Mouse (Mus musculus) liver, embryonic 14.5 days (tissue): Measurements from ENCODE around the gene Gm45021. TPM values are rescaled to one million over a fixed set of nuclear protein-coding genes. Genes with fewer than 3 reads are reported as not detected.

Experiments used
- ATAC-seq: fragments of 200-750 bp; cut with Nextera tagmentation; 2 replicates; pipeline ENCODE4 v1.8.0; 2017; ENCODE audit warnings: moderate number of reproducible peaks, mild to moderate bottlenecking, moderate library complexity; ENCODE audit not compliant: insufficient read depth
- DNase-seq, 3 experiments: peaks; one replicate each; pipeline ENCODE4 v3.0.0-alpha.2; 2012 to 2013; ENCODE audit warnings: low read depth in 3 of 3, low spot score in 3 of 3
- H3K27ac ChIP-seq: fragments of 300-500 bp; sonication (generic); 2 replicates; pipeline ENCODE4 v1.5.1; 2014; ENCODE audit warnings: moderate library complexity, mild to moderate bottlenecking, control low read depth, inconsistent platforms
- H3K27me3 ChIP-seq: fragments of 300-500 bp; sonication (generic); 2 replicates; pipeline ENCODE4 v1.6.1; 2014; ENCODE audit warnings: mild to moderate bottlenecking, low read length, moderate library complexity; ENCODE audit not compliant: control insufficient read depth, insufficient read depth
- H3K36me3 ChIP-seq: fragments of 300-500 bp; sonication (generic); replicated peaks from 2 replicates; pipeline ENCODE4 v1.6.1; 2014; ENCODE audit warnings: low read depth; ENCODE audit not compliant: control insufficient read depth, insufficient read depth
- H3K4me1 ChIP-seq, 2 experiments: fragments of 200-500 bp in 1 of 2; fragments of 300-500 bp in 1 of 2; sonication (generic) in 1 of 2; replicated peaks; 2 replicates each; pipeline ENCODE4 v1.6.1; 2012 to 2014; ENCODE audit warnings: antibody characterized with exemption in 1 of 2, inconsistent platforms in 1 of 2, low read length in 1 of 2; ENCODE audit not compliant: control insufficient read depth in 2 of 2, insufficient read depth in 2 of 2
- H3K4me2 ChIP-seq: fragments of 300-500 bp; sonication (generic); 2 replicates; pipeline ENCODE4 v1.6.1; 2014; ENCODE audit warnings: low read depth, mild to moderate bottlenecking, control low read depth, moderate library complexity
- H3K4me3 ChIP-seq, 2 experiments: fragments of 200-500 bp in 1 of 2; fragments of 300-500 bp in 1 of 2; sonication (generic) in 1 of 2; 2 replicates each; pipeline ENCODE4 v1.5.1; 2012 to 2014; ENCODE audit warnings: low read depth in 2 of 2, low read length in 2 of 2, mild to moderate bottlenecking in 2 of 2, control low read depth in 1 of 2, inconsistent platforms in 1 of 2, moderate library complexity in 1 of 2; ENCODE audit not compliant: insufficient read depth in 1 of 2
- H3K9ac ChIP-seq: fragments of 300-500 bp; sonication (generic); replicated peaks from 2 replicates; pipeline ENCODE4 v1.6.1; 2014; ENCODE audit warnings: mild to moderate bottlenecking, control low read depth, moderate library complexity
- H3K9me3 ChIP-seq: fragments of 300-500 bp; sonication (generic); 2 replicates; pipeline ENCODE4 v1.6.1; 2016; ENCODE audit warnings: low read length, mixed read lengths; ENCODE audit not compliant: control insufficient read depth
- CTCF ChIP-seq: IDR thresholded peaks from 2 replicates; pipeline ENCODE4 v1.5.1; 2016; ENCODE audit warnings: antibody characterized with exemption, low read depth, control low read depth
- EP300 ChIP-seq: IDR thresholded peaks from 2 replicates; pipeline ENCODE4 v1.6.1; 2016; ENCODE audit warnings: antibody characterized with exemption, low read depth
- WGBS: fragments of 180-500 bp; shearing (Covaris S2); extraction: QIAGEN DNeasy Blood & Tissue Kit; methylation state at CpG from one replicate; pipeline ENCODE4 v1.1.7; 2014; ENCODE audit not compliant: insufficient replicate concordance; 5-methylcytosine and 5-hydroxymethylcytosine counted together
- polyA plus RNA-seq, 2 experiments: library from polyadenylated mRNA; depleted of rRNA in 1 of 2; stranded (reverse) in 1 of 2; unstranded in 1 of 2; fragments of >200 nt; fragmentation: Nextera tagmentation in 1 of 2; extraction: Ambion mirVana in 1 of 2; gene quantifications; 2 replicates each; pipeline versions ENCODE4 v1.2.1 to v1.2.3; 2012 to 2014

The Gm45021 gene
- polyA plus RNA-seq, 2 experiments: not detected

- Histone ChIP-seq H3K27ac (no peak overlapping the region), H3K9me3 (no peaks in the 10 kb centered on the region), H3K27me3 (no peaks in the 10 kb centered on the region), H3K36me3 (no peaks in the 10 kb centered on the region), H3K4me3 (no peak overlapping the region), H3K4me1 (no peaks in the 10 kb centered on the region; a peak in 1 of 4 replicates), H3K4me2 (no peak overlapping the region), H3K9ac (no peak overlapping the region)
- ATAC-seq (no peak), DNase-seq (no peak)
- TF ChIP-seq CTCF (no peak), EP300 (no peak)
- WGBS: 3% methylated on average over 5 of the region's 5 CpGs
Observed at GRCm38 (mm10) chr6:48579215-48579648, 10.2 kb upstream of the Gm45021 start.

GRCm38 (mm10) chr6:48581257-48581656, 8.2 kb upstream of the Gm45021 start:
- TF ChIP-seq CTCF (no peak), EP300 (no peak)
- Histone ChIP-seq H3K9me3 (no peaks in the 10 kb centered on the region), H3K36me3 (no peaks in the 10 kb centered on the region), H3K27me3 (no peaks in the 10 kb centered on the region), H3K4me1 (no peaks in the 10 kb centered on the region; a peak in 1 of 4 replicates), H3K4me2 (no peak overlapping the region), H3K27ac (no peak overlapping the region), H3K9ac (no peak overlapping the region), H3K4me3 (no peak overlapping the region)
- ATAC-seq (no peak), DNase-seq (no peak)
- 40% methylated on average over 3 of the region's 3 CpGs for WGBS

GRCm38 (mm10) chr6:48582037-48582436, 7.4 kb upstream of the Gm45021 start:
- Histone ChIP-seq H3K9me3 (no peaks in the 10 kb centered on the region), H3K9ac (no peak overlapping the region), H3K4me1 (no peaks in the 10 kb centered on the region; a peak in 1 of 4 replicates), H3K4me2 (no peak overlapping the region), H3K4me3 (no peak overlapping the region), H3K27ac (no peak overlapping the region), H3K36me3 (no peaks in the 10 kb centered on the region), H3K27me3 (no peaks in the 10 kb centered on the region)
- peak; percentile 62 for TF ChIP-seq CTCF
- no peak for TF ChIP-seq EP300
- DNase-seq: peak in 1 of 3 experiments; percentile 36
- no peak for ATAC-seq
- WGBS: 52% methylated on average over 3 of the region's 3 CpGs

GRCm38 (mm10) chr6:48591221-48591845, 1.9 kb downstream of the Gm45021 start:
- no peak overlapping the region for H3K27ac ChIP-seq
- no peaks in the 10 kb centered on the region for H3K9me3 ChIP-seq
- TF ChIP-seq CTCF: no peak
- no peak for TF ChIP-seq EP300
- no peaks in the 10 kb centered on the region for H3K36me3 ChIP-seq
- H3K27me3 ChIP-seq: no peaks in the 10 kb centered on the region
- no peak overlapping the region for H3K9ac ChIP-seq
- H3K4me1 ChIP-seq: 0 out of 4 replicates have a peak, but pooled peaks cover 0 to 2% of the 10 kb centered on the region in 2 experiments
- WGBS: 67% methylated on average over 3 of the region's 3 CpGs
- H3K4me3 ChIP-seq: no peak overlapping the region
- H3K4me2 ChIP-seq: no peak overlapping the region
- ATAC-seq (no peak), DNase-seq (no peak)

- 52% methylated on average over 6 of the region's 6 CpGs for WGBS
- H3K27me3 ChIP-seq: no peaks in the 10 kb centered on the region
- no peak overlapping the region for H3K9ac ChIP-seq
- no peaks in the 10 kb centered on the region for H3K36me3 ChIP-seq
- H3K4me2 ChIP-seq: no peak overlapping the region
- no peak for ATAC-seq
- H3K4me3 ChIP-seq: no peak overlapping the region
- DNase-seq: no peak
- no peaks in the 10 kb centered on the region; the same call in 1 of the 2 replicates for H3K9me3 ChIP-seq
- H3K27ac ChIP-seq: no peak overlapping the region
- TF ChIP-seq CTCF: no peak
- no peak for TF ChIP-seq EP300
- H3K4me1 ChIP-seq: 0 out of 4 replicates have a peak, but pooled peaks cover 0 to 2% of the 10 kb centered on the region in 2 experiments
Observed at GRCm38 (mm10) chr6:48591871-48592270, 2.5 kb downstream of the Gm45021 start.
